Mouse (Mus musculus) stomach, postnatal 0 days (tissue): ENCODE data around the gene Gabarap. TPM values are rescaled to one million over a fixed set of nuclear protein-coding genes. Genes with fewer than 3 reads are reported as not detected.

Experiments
- ATAC-seq: fragments of 200-750 bp; cut with Nextera tagmentation; 2 replicates; pipeline ENCODE4 v1.8.0; 2017; ENCODE audit not compliant: low FRiP score, low TSS enrichment
- DNase-seq: peaks from one replicate; pipeline ENCODE4 v3.0.0-alpha.2; 2016; ENCODE audit warnings: low spot score
- H3K27ac ChIP-seq: fragments of 300-500 bp; sonication (generic); replicated peaks from 2 replicates; pipeline ENCODE4 v1.5.1; 2014; ENCODE audit warnings: mild to moderate bottlenecking, control low read depth
- H3K27me3 ChIP-seq: fragments of 300-500 bp; sonication (generic); 2 replicates; pipeline ENCODE4 v1.6.1; 2014; ENCODE audit warnings: low read length; ENCODE audit not compliant: control insufficient read depth, insufficient read depth
- H3K36me3 ChIP-seq: fragments of 300-500 bp; sonication (generic); 2 replicates; pipeline ENCODE4 v1.6.1; 2014; ENCODE audit warnings: low read length, mixed read lengths; ENCODE audit not compliant: control insufficient read depth, insufficient read depth
- H3K4me1 ChIP-seq: fragments of 300-500 bp; sonication (generic); replicated peaks from 2 replicates; pipeline ENCODE4 v1.6.1; 2014; ENCODE audit warnings: antibody characterized with exemption; ENCODE audit not compliant: control insufficient read depth, insufficient read depth
- H3K4me2 ChIP-seq: fragments of 300-500 bp; sonication (generic); replicated peaks from 2 replicates; pipeline ENCODE4 v1.6.1; 2014; ENCODE audit warnings: low read depth, mild to moderate bottlenecking, control low read depth, moderate library complexity
- H3K4me3 ChIP-seq: fragments of 300-500 bp; sonication (generic); 2 replicates; pipeline ENCODE4 v1.5.1; 2014; ENCODE audit warnings: low read depth, low read length, control low read depth
- H3K9ac ChIP-seq: fragments of 300-500 bp; sonication (generic); 2 replicates; pipeline ENCODE4 v1.6.1; 2014; ENCODE audit warnings: mild to moderate bottlenecking, low read length, control low read depth, mixed read lengths
- H3K9me3 ChIP-seq: fragments of 300-500 bp; sonication (generic); 2 replicates; pipeline ENCODE4 v1.6.1; 2016; ENCODE audit warnings: low read length; ENCODE audit not compliant: control insufficient read depth
- CTCF ChIP-seq: IDR thresholded peaks from 2 replicates; pipeline ENCODE4 v1.5.1; 2016; ENCODE audit warnings: antibody characterized with exemption, low read depth, mild to moderate bottlenecking, moderate library complexity
- EP300 ChIP-seq: optimal IDR thresholded peaks from 2 replicates; pipeline ENCODE3; 2016; ENCODE audit warnings: antibody characterized with exemption
- WGBS: fragments of 180-500 bp; shearing (Covaris S2); extraction: QIAGEN DNeasy Blood & Tissue Kit; methylation state at CpG from one replicate; pipeline ENCODE4 v1.1.7; 2014; 5-methylcytosine and 5-hydroxymethylcytosine counted together
- polyA plus RNA-seq: library from polyadenylated mRNA; unstranded; fragments of >200 nt; fragmentation: Nextera tagmentation; extraction: Ambion mirVana; gene quantifications from 2 replicates; pipeline ENCODE4 v1.2.1, GENCODE M21; 2015

The Gabarap gene
- polyA plus RNA-seq, 1 experiment from 2014 or later: 536 TPM

- DNase-seq (no peak), ATAC-seq (no peak)
- no peaks in the 10 kb centered on the region for H3K9me3 ChIP-seq
- TF ChIP-seq CTCF (no peak), EP300 (no peak)
- WGBS: 6% methylated on average over 24 of the region's 29 CpGs
- H3K27me3 ChIP-seq: no peaks in the 10 kb centered on the region
- no peak overlapping the region; the same call in 1 of the 2 replicates for H3K27ac ChIP-seq
- H3K4me1 ChIP-seq: 0 out of 2 replicates have a peak, but pooled peaks cover 4% of the 10 kb centered on the region
- no peak overlapping the region; the same call in 1 of the 2 replicates for H3K9ac ChIP-seq
- H3K36me3 ChIP-seq: no peaks in the 10 kb centered on the region
- peak overlapping the region; percentile 47 for H3K4me2 ChIP-seq
- H3K4me3 ChIP-seq: peak overlapping the region; percentile 28
These were observed 32.7 kb downstream of the Gabarap start for GRCm38 (mm10) chr11:70023481-70024150.

GRCm38 (mm10) chr11:70024151-70024514 lies 33.2 kb downstream of the Gabarap start:
- Histone ChIP-seq H3K9ac (no peak overlapping the region; the same call in 1 of the 2 replicates), H3K9me3 (no peaks in the 10 kb centered on the region), H3K4me1 (0 out of 2 replicates have a peak, but pooled peaks cover 4% of the 10 kb centered on the region), H3K4me3 (peak overlapping the region; percentile 28), H3K4me2 (peak overlapping the region; percentile 47), H3K36me3 (no peaks in the 10 kb centered on the region), H3K27me3 (no peaks in the 10 kb centered on the region), H3K27ac (peak overlapping the region; percentile 8; the same call in 1 of the 2 replicates)
- 15% methylated on average over 6 of the region's 6 CpGs for WGBS
- TF ChIP-seq CTCF (no peak), EP300 (no peak)
- DNase-seq (no peak), ATAC-seq (no peak)

GRCm38 (mm10) chr11:70026689-70027088 lies 35.7 kb downstream of the Gabarap start:
- 2% methylated on average over 16 of the region's 19 CpGs for WGBS
- TF ChIP-seq CTCF: no peak
- peak; percentile 54 for DNase-seq

GRCm38 (mm10) chr11:70027397-70027796 lies 36.5 kb downstream of the Gabarap start:
- Histone ChIP-seq H3K9ac (peak overlapping the region; percentile 23; the same call in 1 of the 2 replicates), H3K9me3 (no peaks in the 10 kb centered on the region), H3K4me1 (peaks cover 7% of the 10 kb centered on the region; the same call in 1 of the 2 replicates), H3K4me2 (peak overlapping the region; percentile 56), H3K4me3 (no peak overlapping the region), H3K27ac (peak overlapping the region; percentile 59; the same call in 1 of the 2 replicates), H3K27me3 (no peaks in the 10 kb centered on the region), H3K36me3 (peaks cover 7% of the 10 kb centered on the region)
- DNase-seq (no peak), ATAC-seq (no peak)
- TF ChIP-seq CTCF (no peak), EP300 (no peak)
- WGBS: 35% methylated on average over 9 of the region's 9 CpGs

More at GRCm38 (mm10) chr11:70026689-70027088, 35.7 kb downstream of the Gabarap start:
- H3K36me3 ChIP-seq: peaks cover 7% of the 10 kb centered on the region
- peak overlapping the region; percentile 56 for H3K4me2 ChIP-seq
- H3K9ac ChIP-seq: peak overlapping the region; percentile 5; the same call in 1 of the 2 replicates
- H3K4me1 ChIP-seq: peaks cover 7% of the 10 kb centered on the region; the same call in 1 of the 2 replicates
- peak; percentile 63 for ATAC-seq
- no peaks in the 10 kb centered on the region for H3K9me3 ChIP-seq
- H3K27ac ChIP-seq: peak overlapping the region; percentile 59; the same call in 1 of the 2 replicates
- peak overlapping the region; percentile 30 for H3K4me3 ChIP-seq
- H3K27me3 ChIP-seq: no peaks in the 10 kb centered on the region

GRCm38 (mm10) chr11:70028401-70029129 lies 37.6 kb downstream of the Gabarap start:
- DNase-seq (no peak), ATAC-seq (peak; percentile 6; the same call in 1 of the 2 replicates)
- Histone ChIP-seq H3K4me2 (peak overlapping the region; percentile 45), H3K27ac (peak overlapping the region; percentile 71), H3K9ac (no peak overlapping the region), H3K27me3 (no peaks in the 10 kb centered on the region), H3K4me1 (peaks cover 7% of the 10 kb centered on the region; the same call in 1 of the 2 replicates), H3K9me3 (no peaks in the 10 kb centered on the region), H3K4me3 (peak overlapping the region; percentile 18), H3K36me3 (peaks cover 7% of the 10 kb centered on the region)
- WGBS: 22% methylated on average over 12 of the region's 12 CpGs
- TF ChIP-seq CTCF: no peak
- TF ChIP-seq EP300: no peak
